Mouse (Mus musculus): ENCODE data around the gene Ctsq.

DNA sequence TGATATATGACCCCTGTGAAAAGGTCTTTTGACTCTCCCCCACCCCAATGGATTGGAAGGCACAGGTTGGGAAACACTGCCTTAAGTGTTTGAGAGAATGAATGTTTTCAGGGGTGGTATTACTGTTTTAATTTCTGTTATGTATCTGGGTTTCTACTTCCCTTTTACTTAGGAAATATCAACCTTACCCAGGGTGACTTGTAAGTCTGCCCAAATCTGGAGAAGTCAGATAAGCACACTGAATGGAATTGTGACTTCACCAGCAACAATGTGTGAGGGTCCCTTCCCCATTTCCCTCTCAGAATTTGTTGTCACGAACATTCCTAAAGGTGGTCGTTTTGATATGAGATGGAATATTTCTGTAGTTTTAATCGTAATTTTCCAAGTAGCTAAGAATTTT lies 17.6 kb downstream of the Ctsq start:
- no peak for TF ChIP-seq ZC3H11A (IDR thresholded peaks at IDR 0.05; ENCODE audit: low read depth, low read length)
- TF ChIP-seq POLR2AphosphoS2 (IDR thresholded peaks at IDR 0.05; ENCODE audit: low read length), result no peak
- no peak for TF ChIP-seq CTCF (IDR thresholded peaks at IDR 0.05 in 2 of 3, conservative IDR thresholded peaks at IDR 0.05 in 1 of 3; ENCODE audit: control insufficient read depth in 1 of 3, insufficient read depth in 1 of 3, low read depth in 2 of 3, low read length in 3 of 3, poor library complexity in 1 of 3, severe bottlenecking in 1 of 3)
- no peak for TF ChIP-seq POLR2A (IDR thresholded peaks at IDR 0.05; ENCODE audit: control insufficient read depth in 1 of 2, insufficient read depth in 1 of 2, low read depth in 1 of 2, low read length in 2 of 2, poor library complexity in 1 of 2)
- TF ChIP-seq RCOR1 (IDR thresholded peaks at IDR 0.05; ENCODE audit: low read depth, low read length), result peak; percentile 91
- no peak for TF ChIP-seq MAFK (IDR thresholded peaks at IDR 0.05; ENCODE audit: borderline replicate concordance, low read depth, low read length)
- TF ChIP-seq TAL1 (IDR thresholded peaks at IDR 0.05; ENCODE audit: low read length), result peak; percentile 97
- no peak for TF ChIP-seq MAZ (IDR thresholded peaks at IDR 0.05; ENCODE audit: low read depth, low read length)
- TF ChIP-seq ELF1 (IDR thresholded peaks at IDR 0.05; ENCODE audit: low read depth, low read length), result no peak
- TF ChIP-seq TBP (IDR thresholded peaks at IDR 0.05; ENCODE audit: low read depth, low read length), result no peak
